Mouse (Mus musculus) testis, adult 2 months (tissue): Measurements from ENCODE around the gene Gabrb1. TPM values are rescaled to one million over a fixed set of nuclear protein-coding genes. Genes with fewer than 3 reads are reported as not detected.

ENCODE experiments used
- H3K27ac ChIP-seq: fragments of 200-500 bp; 2 replicates; pipeline ENCODE4 v1.5.1; 2012; ENCODE audit warnings: low read depth, low read length; ENCODE audit not compliant: control insufficient read depth, insufficient read depth
- H3K27me3 ChIP-seq: fragments of 200-500 bp; 2 replicates; pipeline ENCODE4 v1.6.1; 2012; ENCODE audit warnings: mild to moderate bottlenecking, low read length, moderate library complexity; ENCODE audit not compliant: control insufficient read depth, insufficient read depth
- H3K36me3 ChIP-seq: fragments of 200-500 bp; 2 replicates; pipeline ENCODE4 v1.6.1; 2012; ENCODE audit warnings: mild to moderate bottlenecking, low read length; ENCODE audit not compliant: control insufficient read depth, insufficient read depth
- H3K4me1 ChIP-seq: fragments of 200-500 bp; 2 replicates; pipeline ENCODE4 v1.6.1; 2012; ENCODE audit warnings: low read length; ENCODE audit not compliant: control insufficient read depth, insufficient read depth
- H3K4me3 ChIP-seq: fragments of 200-500 bp; 2 replicates; pipeline ENCODE4 v1.5.1; 2012; ENCODE audit warnings: low read depth, mild to moderate bottlenecking, low read length, moderate library complexity, mixed read lengths; ENCODE audit not compliant: control insufficient read depth
- CTCF ChIP-seq: fragments of 200-500 bp; IDR thresholded peaks from 2 replicates; pipeline ENCODE4 v1.5.1; 2012; ENCODE audit warnings: low read depth, mild to moderate bottlenecking, inconsistent platforms, low read length, moderate library complexity; ENCODE audit not compliant: control insufficient read depth, insufficient read depth, insufficient replicate concordance
- POLR2A ChIP-seq: fragments of 200-500 bp; IDR thresholded peaks from 2 replicates; pipeline ENCODE4 v1.6.1; 2012; ENCODE audit warnings: low read depth, mild to moderate bottlenecking, inconsistent platforms, low read length, moderate library complexity; ENCODE audit not compliant: control insufficient read depth
- polyA plus RNA-seq: library from polyadenylated mRNA; depleted of rRNA; stranded (reverse); fragments of >200 nt; gene quantifications from 2 replicates; pipeline ENCODE4 v1.2.3, GENCODE M21; 2012

The Gabrb1 gene
- polyA plus RNA-seq, 1 experiment: 0.35 TPM

DNA sequence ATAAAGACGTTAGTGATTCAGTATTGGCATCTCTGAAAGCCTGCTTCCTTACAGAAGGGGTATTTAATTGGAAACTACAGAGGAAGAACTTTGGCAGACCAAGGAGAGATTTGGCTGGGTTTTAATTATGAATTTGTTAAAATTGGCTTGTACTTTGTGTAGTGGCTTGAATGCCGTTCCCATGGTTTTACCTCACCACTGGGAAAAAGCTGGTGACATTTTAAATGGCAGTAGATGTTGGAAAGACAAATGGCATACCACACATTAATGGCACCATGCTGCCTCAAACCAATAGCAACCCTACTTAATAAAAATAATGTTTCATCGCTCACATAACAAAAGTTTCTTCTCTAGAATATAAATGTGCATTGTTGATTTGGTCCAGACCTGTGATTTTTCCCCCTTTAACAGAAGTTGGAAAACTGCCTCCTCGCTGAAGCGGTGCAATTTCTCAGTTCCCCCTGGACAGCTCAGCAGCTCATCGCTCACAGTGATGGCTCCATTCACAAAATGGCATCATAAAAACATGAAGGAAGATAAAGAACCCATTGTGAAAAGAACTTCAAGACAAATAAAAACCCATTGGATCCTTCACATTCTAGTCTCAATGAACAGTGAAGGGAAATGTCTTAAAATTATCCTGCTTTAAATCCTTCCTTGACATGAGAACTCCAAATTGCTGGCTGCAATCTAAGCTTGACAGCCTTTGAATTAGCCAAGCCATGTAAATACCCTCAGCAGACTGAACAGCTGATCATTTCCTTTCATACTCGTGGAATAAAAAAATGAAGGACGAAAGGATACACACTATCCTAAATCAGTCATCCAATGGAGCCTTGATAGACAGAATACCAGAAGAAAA, 75.2 kb downstream of the Gabrb1 start:
- H3K36me3 ChIP-seq: no peaks in the 10 kb centered on the region
- no peak overlapping the region for H3K27ac ChIP-seq
- H3K4me1 ChIP-seq: no peaks in the 10 kb centered on the region
- TF ChIP-seq POLR2A (no peak), CTCF (no peak)
- no peaks in the 10 kb centered on the region for H3K27me3 ChIP-seq
- no peak overlapping the region for H3K4me3 ChIP-seq

DNA sequence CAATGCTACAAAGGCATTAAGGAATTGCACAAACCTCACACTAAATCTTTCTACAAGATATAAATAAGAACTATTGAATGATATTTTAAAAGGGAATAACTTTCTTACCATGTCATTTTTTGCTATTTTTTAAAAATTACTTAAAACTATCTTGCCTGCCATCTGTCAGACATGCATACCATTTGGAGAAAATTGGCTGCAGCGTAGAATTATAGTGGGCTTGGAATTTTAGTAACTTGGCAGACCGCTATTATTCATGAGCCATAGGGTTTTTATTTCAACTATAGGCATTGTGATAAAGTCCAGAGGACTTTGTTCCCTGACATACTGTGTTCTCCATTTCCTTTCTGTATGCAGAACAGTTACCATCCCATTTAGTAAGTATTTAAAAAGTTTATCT, 89.5 kb downstream of the Gabrb1 start:
- H3K27me3 ChIP-seq: no peaks in the 10 kb centered on the region
- H3K27ac ChIP-seq: no peak overlapping the region
- H3K4me3 ChIP-seq: no peak overlapping the region
- TF ChIP-seq POLR2A: no peak
- no peak for TF ChIP-seq CTCF
- no peaks in the 10 kb centered on the region for H3K36me3 ChIP-seq
- H3K4me1 ChIP-seq: no peaks in the 10 kb centered on the region

DNA sequence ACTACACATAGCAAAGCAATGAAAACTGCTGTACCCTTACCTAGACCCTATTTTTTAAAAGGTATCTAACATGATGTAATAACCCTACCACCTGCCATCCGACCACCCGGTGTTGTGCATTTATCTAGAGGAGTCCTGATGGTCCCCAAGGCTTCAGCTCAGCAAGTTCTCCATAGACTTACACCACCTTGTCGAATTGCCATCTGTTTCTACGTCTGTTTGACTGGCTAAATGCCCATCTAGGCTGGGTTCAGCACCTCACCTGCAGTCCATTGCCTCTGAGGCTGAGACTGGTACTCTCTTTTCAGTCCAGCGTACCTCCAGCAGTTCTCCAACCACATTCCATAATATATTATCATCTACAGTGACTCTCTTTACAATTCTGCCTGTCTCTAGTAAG, 96.1 kb downstream of the Gabrb1 start:
- Histone ChIP-seq H3K4me3 (no peak overlapping the region), H3K27me3 (no peaks in the 10 kb centered on the region), H3K36me3 (no peaks in the 10 kb centered on the region), H3K4me1 (no peaks in the 10 kb centered on the region; the same call in 1 of the 2 replicates), H3K27ac (no peak overlapping the region)
- TF ChIP-seq CTCF (no peak), POLR2A (no peak)

DNA sequence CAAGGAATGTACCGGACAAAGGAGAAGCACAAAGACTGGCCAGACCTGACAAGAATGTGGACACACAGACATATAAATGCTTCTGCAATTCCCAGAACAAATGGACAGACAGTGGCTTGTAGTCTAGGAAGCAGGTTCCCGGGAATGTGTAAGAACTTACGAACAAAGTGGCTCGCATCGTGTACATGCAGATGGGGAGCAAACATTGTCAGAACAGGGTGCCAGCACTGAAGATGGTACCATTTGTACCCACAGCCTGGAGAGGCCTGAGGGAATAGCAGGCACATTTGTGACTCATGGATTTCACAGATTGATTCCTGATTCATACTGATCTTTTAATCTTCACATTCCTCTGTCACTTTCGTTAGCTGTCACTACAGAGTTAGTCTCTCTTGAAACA, 103.2 kb downstream of the Gabrb1 start:
- TF ChIP-seq POLR2A (no peak), CTCF (no peak)
- no peak overlapping the region for H3K4me3 ChIP-seq
- H3K27me3 ChIP-seq: no peaks in the 10 kb centered on the region
- no peak overlapping the region for H3K27ac ChIP-seq
- H3K36me3 ChIP-seq: no peaks in the 10 kb centered on the region
- H3K4me1 ChIP-seq: no peaks in the 10 kb centered on the region; the same call in 1 of the 2 replicates

DNA sequence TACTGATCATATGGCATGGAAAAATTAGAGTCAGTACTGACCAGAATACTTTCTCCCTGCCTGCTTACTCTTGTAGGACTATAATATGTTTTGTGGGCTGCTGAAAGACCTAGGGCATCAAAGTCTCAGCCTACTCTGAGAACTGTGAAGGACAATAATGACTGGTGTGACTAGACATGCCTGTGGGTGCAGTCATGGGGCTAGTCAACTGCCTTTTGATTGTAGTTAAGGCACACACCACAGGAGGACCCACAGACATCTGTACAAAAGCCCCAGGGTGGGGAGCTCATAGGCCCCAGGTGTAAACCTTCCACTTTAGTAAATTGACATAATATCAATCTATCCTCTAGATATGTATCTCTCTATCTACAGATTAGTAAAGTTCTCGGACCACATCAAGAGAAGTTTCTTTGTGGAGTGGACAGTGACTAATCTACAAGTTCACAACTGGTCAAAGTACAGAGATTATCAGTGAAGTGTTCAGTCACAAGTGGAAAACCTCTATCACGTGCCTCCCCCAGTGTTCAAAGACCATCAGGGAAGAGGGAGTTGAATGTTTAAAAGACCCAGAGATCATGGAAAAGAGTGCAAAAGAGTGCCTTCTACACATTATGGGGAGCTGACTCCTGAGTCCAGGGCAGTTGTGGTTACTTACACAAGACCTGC, 123.7 kb downstream of the Gabrb1 start:
- Histone ChIP-seq H3K36me3 (no peaks in the 10 kb centered on the region), H3K27me3 (no peaks in the 10 kb centered on the region), H3K27ac (no peak overlapping the region), H3K4me3 (no peak overlapping the region), H3K4me1 (no peaks in the 10 kb centered on the region)
- TF ChIP-seq POLR2A (no peak), CTCF (no peak)

DNA sequence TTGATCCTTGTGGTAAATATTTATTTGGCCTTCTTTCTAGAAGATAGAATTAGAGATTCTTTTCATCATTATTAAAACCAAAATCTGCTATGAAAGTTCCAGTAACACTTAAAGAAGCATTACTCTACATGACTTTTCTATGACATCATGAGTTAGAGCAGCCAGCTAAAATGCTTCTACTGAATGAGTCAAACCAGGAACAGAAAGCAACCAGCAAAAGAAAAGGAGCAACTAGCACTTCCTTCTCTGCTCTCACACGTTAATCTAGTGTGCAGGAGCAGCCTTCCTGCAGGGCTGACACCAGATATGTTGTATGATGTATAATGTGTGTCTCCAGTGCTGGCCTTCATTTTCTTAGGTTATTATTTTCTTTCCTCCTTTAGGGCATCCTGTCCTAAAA, 164.9 kb downstream of the Gabrb1 start:
- H3K4me1 ChIP-seq: no peaks in the 10 kb centered on the region
- H3K27ac ChIP-seq: no peak overlapping the region
- H3K4me3 ChIP-seq: no peak overlapping the region
- no peaks in the 10 kb centered on the region for H3K27me3 ChIP-seq
- no peak for TF ChIP-seq CTCF
- no peak for TF ChIP-seq POLR2A
- no peaks in the 10 kb centered on the region for H3K36me3 ChIP-seq

DNA sequence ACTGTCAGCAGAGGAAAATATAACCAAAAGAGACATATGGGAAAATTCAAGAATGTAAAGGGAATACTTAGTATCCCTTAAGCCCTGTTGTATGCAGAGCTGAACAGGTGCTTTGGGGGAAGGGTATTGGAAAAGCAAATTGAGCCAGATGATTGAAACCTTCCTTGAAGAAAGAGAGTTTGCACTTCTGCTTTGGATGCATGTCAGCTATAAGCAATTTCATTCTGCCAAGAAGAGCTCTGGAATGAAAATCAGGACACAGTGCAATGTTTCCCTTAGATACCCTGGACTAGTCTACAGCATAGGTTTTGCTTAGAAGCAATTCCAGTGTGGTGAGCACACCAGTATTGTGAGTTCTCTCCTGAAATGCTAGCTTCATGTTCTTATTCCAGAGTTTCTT, 170.4 kb downstream of the Gabrb1 start:
- Histone ChIP-seq H3K27ac (no peak overlapping the region), H3K36me3 (no peaks in the 10 kb centered on the region)
- no peak for TF ChIP-seq CTCF
- TF ChIP-seq POLR2A: no peak

More for the DNA sequence above, 170.4 kb downstream of the Gabrb1 start:
- no peaks in the 10 kb centered on the region for H3K27me3 ChIP-seq
- no peaks in the 10 kb centered on the region for H3K4me1 ChIP-seq
- no peak overlapping the region for H3K4me3 ChIP-seq
